Mouse (Mus musculus) MN1 (cell line): ENCODE results near the gene Timm23.
"Not testable (repeated sequence)": the region's sequence is repeated elsewhere in the genome, so short reads cannot be mapped to it uniquely, and the experiment has no call there.

Experiments used
- DNase-seq: peaks from one replicate; pipeline ENCODE4 v3.0.0-alpha.2; 2016; ENCODE audit warnings: low spot score

Timm23 gene

DNA sequence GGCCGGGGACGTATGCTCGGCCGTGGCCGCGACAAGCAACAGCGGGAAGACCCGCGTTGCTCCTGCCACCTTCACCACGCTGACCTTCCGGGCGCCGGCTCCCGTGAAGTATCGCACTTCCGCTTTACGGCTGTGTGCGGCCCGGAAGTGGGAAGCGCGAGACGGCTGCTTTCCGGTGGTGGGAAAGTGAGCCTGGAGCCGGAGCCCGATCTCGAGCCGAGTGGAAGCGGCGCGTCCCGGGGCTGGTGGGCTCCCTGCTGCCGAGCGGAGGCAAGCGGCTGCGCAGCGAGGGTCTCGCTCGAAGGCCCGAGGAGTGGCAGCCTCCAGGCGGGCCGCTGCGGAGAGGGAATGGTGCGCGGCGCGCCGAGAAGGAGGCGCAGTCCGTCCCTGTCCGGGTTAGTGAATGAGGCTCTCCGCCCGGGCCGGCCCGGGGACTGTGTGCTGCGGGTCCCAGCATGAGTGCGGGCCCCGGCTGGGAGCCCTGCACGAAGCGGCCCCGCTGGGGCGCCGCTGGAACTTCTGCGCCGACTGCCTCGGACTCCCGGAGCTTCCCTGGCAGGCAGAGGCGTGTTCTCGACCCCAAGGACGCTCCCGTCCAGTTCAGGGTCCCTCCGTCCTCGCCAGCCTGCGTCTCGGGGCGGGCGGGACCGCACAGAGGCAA is at the start of gene Timm23, which contains the start of gene Parg:
Timm23 (minus strand) TSS at position 108 of the 661 bp plus-strand sequence.
Parg (plus strand) TSS at position 159 of the 661 bp plus-strand sequence.
- peak; percentile 89 for DNase-seq

DNA sequence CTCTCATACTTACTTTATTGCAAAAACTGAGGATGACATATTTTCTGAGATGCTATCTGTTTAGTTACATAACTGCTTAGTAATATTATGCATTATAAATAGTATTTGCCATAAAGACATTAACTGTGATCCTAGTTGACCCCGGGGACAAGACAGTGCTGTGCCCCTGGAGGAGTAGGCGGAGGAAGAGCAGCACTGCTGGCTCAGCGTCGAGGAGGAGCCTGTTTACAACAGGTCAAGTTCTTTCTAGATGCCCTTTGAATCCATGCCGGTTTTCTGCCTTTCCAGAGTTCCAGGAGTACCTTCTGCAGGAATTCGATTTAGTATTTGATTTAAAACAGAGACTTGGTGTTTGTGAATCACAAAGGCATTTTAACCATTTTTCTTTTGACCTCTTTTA is 47.9 kb upstream of the Timm23 start:
- DNase-seq = peak; percentile 13

DNA sequence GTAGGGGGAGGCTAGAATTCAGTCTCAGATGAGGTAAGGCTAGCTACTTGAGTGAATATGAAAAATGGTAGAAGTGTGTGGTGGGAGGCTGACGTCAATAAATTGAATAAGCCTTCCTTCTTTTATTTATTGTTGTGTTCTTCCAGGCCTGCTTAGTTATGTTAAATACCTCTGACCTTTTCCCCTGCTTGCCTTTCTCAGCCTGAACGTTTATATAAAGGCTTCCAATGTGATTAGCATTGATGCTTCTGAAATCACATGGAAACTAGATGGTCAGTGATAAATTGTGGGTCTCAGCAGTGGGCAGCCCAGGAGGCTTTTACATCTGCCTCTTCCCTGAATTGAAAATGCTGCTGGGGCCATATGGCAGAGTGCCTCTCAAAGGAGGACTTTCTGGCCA is 44.3 kb upstream of the Timm23 start:
- DNase-seq = peak; percentile 80

DNA sequence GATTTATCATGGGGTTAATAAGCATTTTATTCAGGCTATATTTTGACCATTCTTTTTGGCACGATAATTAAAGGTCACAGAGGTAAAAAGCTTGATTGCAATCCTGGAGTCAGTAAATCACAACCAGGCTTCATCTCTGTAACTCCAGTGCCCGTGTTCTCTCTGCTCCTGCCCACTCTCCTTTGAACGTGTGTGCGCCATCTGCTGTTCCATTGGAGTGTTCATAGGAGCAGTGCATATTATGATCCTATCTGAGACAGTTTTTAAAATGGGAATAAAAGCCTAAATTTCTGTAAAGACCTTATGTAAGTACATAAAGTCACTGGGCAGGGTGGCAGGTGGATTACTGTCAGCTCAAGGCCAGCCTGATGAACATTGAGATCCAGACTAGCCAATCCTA is 40.7 kb upstream of the Timm23 start:
- peak; percentile 33 for DNase-seq

DNA sequence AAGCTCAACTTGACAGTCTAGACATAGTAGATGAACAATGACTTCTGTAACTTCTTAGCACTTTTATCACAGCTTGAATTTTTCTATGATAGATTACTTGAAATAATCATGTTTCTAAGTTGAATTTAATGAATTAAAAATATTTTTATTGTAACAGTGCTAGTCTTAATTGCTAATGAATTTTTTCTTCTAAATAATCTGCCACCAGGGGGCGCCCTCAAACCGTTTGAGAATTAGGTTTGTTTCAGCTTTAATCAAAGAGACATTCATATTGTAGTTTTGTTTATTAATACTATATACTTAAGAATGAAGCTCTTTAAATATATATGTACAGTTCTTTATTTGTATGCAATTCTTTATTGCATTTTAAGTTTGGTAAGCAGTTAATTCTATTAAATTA is 27.3 kb upstream of the Timm23 start:
- peak; percentile 75 for DNase-seq

DNA sequence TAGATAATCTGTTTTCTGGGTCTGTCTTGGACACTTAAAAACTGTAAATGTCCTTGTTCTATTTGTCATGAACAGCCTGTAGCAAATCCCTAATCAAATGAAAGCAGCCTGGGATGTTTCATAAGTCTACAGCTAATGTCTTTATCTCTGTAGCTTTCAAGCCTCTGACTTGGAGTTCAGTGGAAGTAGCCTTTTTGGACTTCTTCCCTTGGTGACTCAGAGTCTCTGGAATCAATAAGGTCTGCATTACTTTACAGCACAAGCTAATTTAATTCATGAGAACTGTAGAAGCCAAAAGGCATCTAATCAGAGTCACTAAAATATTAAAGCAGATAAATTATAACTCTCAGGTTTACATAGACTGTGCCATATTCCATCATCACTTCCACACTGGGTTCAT is 24.9 kb upstream of the Timm23 start:
- DNase-seq = peak; percentile 83

DNA sequence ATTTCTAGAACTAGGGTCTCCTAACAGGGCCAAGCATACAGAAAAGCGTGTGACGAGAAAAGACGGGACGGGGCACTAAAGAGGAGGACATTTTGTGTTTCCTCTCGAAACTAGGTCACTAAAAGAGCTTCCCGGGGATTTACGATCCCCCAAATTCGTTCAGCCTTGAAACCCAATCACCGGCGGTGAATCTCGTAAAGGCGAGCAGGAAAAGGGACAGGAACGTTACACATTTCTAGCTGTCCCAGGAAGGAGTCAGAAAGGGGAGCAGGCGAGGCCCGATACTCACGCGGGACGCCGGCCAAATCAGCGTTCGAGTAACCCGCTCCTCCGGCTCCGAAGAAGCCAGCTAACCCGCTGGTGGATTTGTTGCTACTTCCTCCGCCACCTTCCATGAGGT is 344 bp downstream of the Timm23 start:
- DNase-seq = peak; percentile 33

DNA sequence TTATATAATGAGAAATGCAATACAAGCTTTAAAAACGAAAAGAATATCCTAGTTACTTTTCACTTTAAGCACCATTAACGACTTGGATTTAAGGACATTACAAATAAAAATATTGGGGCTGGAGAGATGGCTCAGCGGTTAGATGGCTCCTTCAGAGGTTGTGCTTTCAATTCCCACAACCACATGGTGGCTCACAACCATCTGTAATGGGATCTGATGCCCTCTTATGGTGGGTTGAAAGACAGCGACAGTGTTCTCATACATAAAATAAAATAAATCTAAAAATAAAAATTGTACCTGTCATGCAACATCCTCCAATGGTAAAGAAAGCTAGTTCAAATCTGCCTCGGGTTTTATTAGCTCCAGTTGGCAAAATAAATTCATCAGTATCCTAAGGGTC is 8.1 kb downstream of the Timm23 start:
- DNase-seq = peak; percentile 30

DNA sequence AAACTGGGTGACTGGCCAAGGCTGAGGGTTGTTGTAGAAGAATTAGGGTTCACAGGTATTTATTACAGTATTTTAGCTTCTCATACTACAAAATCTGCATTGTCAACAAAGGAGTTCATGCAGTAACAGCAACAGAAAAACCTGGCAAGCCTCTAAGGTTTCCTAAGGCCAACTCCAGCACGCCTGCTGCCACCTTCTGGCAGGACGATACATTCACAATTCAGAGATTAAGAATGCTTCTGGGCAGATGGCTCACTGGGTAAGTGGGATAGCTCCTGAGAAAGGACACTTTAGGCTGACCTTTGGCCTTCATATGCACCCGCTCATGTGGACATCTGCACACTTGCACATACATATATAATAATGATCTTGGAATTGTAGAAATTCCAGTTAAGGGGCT is 9.3 kb downstream of the Timm23 start:
- DNase-seq = peak; percentile 77

DNA sequence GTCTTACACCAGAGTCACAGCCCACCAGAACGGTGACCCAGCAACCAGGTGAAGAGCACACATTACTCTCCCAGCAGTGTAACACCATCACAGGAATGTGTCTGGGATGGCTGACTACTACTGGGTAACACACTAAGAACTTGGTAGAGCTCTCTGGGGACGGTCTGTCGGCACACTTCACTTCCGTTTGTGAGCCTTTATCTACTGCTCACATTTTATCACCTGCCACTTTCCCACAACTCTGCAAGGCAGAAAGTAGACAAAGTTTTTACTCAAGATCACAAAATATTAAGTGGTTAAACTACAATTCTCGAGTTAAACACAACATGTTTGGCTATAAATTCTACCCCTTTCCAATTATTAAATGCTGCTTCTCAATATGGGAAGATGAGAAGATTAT is 9.8 kb downstream of the Timm23 start:
- DNase-seq = no peak

DNA sequence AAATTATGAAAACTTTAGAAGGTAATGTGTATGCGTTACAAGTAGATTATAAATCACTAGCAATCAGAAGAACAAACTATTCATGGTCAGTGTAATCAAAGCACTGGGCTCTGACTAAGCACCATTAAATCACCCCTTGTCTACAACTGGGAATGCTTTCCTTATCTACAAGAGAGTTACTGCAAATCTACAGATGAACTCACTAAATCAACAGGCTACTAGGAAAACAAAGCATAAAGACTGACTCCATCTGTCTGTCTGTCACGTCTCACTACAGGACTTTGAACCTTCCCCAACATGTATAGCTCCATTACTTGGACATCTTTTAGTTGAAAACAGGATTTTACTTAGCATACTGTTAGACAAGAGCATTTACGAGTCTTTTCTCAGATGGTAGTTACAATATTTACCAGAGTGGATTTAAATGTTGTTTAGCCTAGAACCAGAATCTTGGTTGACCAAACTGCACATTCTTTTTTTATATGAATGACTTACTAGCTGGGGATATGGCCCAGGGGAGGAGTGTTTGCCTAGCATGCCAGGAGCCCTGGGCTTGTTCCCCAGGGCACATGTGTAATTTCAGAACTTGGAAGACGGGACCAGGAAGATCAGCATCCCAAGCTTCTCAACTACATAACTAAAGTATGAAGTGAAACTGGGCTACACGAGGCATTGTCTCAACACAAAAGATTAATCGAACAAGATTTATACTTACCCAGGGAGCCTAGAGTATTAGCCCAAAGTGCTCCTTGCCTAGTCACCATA is 10.9 kb downstream of the Timm23 start:
- DNase-seq = no peak

DNA sequence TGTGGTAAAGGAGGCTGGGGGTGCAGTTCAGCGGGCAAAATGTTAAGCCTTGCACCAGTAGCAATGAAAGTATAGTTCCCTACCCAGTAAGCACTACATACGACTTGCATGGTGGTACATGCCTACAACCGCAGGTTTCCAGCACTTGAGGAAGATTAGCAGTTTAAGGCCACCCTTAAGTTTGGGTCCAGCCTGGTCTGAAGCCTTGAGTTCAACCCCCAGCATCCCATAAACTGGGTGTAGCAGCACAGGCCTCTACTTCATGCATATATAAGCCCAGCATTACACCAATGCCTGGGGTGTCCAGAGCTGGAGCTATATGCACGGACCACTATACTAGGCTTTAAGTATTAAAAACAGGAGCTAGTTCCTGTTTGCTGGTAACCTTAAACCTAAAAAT is 17.9 kb downstream of the Timm23 start:
- DNase-seq = no peak

DNA sequence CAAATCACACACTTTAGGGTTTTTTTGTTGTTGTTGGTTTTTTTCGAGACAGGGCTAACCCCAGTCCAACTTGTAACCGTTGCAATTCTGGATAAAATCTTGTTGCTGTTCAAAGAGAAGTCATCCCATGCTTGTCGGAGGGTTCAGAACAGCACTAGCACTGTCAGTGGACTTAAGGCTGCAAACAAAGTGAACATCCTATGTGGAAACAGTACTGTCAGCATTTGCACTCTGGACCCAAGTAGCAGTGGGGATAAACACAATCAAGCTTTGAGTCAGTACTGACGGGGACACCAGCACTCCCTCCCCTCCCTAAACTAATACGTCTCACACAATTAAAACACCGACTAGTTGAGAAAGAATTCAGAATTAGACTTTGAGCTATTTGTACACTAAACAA is 20.8 kb downstream of the Timm23 start:
- no peak for DNase-seq

DNA sequence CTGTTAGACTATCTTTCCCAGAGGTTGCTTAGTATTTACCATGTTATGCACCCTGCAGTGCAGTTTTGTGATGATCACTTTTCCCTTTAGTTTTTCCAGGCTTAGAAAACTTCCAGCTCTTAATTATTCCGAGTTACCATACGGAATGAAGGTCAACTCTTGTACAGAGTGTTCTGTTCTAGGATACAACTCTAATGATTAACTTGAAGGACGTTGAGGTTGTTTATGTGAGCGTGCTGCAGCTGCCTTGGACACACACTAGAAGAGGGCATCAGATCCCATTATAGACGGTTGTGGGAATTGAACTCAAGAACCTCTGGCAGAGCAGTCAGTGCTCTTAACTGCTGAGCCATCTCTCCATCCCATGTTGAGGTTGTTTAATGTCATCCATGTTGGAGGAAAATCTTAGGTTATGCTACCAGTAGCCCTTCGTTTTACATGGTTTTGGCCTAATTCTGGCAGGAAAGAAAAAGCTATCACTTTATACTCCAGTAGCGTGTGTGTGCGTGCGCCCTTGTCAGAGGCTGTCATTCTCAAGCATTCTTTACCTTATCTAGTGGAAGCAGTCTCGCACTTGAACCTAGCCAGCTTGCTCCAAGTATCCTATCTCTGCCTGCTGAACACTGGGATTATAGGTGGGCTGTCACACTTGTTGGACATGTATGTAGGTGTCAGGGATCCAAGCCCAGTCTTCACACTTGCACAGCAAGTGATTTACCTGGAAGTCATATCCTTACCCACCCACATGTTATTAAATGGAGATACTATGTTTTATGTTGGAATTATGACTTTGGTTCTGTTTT is 22.1 kb downstream of the Timm23 start:
- no peak for DNase-seq

DNA sequence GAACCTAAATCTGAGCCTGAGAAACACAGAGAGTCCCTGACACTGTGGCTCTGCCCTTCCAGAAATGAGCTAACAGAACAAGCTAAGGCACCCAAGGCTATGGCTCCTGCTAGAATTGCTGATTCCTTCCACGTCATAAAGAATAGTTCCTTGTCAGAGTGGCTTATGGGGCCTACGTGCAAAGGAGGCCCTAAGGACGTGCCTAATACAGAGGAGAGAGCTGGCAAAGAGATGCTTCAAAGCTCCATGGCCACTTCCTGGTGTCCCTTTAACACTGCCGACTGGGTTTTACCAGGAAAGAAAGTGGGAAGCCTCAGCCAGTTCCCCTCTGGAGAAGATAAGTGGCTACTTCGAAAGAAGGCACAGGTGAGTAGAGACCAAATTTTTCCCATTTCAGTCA is 25.1 kb downstream of the Timm23 start:
- DNase-seq = not testable (repeated sequence)

DNA sequence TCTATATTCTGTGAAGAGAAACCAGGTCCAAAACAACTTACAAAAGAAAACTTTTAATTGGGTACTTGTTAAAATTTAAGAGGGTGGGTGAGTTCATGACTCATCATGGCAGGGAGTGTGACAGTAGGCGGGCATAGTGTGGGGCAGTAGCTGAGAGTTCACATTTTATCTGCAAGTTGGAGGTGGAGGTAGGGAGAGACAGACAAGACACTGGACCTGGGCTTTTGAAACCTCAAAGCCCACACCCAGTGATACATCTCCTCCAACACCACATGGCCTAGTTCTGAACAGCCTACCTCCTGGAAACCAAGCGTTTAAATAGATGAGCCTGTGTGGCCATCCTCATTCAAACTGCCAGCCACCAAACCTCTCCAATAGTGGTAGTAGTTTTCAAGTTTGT is 26.4 kb downstream of the Timm23 start:
- no peak for DNase-seq

DNA sequence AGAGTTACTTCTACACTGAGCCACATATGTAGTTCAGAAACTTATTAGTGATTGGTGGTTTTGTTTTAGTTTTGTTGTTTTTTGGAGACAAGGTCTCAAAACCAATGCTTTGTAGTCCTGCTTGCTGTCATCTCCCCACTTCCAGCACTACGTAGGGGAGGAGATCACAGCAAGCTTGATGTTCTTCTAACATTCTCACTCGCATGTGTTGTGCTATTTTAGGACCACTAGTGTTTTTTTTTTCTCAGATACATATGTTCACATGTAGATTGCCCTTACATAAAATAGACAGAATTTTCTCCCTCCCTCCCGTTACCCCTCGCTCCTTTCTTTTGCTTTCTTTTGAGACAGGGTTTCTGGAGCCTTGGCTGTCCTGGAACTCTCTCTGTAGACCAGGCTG is 31.6 kb downstream of the Timm23 start:
- no peak for DNase-seq

DNA sequence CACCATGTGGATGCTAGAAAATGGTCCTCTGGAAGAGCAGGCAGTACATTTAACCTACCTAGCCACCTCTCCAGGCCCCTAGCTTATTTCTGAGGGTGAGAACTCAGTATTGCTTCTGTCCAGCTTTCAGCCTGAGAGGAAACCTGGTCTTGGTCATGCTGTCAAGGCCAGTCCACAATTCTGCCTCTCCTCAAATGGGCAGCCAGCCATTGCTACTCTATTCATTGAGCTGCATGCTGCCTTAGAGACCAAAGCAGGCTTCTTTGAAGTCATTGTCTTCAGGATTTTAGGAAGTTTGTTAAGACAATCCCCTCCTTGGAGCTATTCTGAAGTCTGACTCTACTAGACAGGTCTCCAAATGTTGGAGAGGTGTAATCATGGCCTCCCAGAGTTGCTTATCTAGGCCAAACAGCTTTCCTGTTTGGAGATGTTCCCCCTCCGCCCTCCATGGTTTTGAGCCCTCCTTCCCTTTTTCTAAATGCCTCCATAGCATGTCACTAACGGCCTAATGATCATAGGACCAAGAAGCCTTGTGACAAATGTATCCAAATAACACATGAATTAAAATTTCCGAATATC is 33.0 kb downstream of the Timm23 start:
- no peak for DNase-seq

DNA sequence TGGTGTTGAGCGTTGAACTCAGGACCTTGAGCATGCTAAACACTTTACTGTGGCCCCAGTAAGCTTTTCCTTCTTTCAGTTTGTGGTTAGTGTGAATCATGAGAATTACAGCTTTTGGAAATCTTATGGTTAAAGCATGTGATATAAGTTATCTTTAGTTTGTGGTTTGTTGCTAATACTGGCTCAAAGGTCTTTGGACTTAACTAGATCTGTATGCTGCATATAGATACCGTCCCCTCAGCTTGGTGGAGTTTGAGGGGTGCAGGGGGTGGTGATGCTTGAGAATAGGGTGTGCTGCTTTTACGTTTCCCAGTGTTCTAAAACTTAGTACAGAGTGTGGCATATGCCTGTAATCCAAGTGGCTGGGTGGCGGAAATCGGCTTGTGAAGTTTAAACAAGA is 34.4 kb downstream of the Timm23 start:
- DNase-seq = no peak

DNA sequence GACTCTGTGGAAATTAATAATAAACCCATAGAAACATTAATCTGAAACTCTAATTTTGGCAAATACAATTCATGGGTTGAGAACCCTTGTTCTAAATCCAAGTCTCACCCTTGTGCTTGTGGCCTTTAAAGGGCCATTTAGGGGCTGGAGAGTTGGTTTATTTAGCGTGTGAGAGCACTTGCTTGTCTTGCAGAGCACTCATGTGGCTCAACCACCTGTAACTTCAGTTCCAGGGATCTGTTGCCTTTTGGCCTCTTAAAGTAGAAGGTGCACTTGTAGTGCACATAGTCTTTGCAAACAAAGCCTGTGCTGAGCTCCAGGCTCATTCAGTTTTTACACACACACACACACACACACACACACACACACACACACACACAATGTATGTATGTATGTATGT is 34.9 kb downstream of the Timm23 start:
- no peak for DNase-seq

DNA sequence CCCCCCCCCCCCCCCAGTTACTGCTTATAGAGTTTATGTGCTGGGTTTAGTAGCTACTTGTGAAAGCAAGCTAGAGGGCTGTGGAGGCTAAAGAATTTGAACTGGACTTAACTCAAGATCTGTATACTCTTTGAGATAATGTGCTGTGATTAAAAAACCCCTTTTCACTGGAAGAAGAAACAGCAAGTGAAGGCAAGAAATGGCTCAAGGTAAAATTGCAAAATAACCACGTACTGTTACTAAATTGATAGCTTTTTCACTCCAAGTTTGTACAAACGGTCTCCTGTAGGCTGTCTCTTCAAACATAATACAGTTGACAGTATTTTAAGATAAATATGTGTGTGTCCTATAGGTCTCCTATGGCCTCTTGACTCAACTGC is 35.6 kb downstream of the Timm23 start:
- no peak for DNase-seq

DNA sequence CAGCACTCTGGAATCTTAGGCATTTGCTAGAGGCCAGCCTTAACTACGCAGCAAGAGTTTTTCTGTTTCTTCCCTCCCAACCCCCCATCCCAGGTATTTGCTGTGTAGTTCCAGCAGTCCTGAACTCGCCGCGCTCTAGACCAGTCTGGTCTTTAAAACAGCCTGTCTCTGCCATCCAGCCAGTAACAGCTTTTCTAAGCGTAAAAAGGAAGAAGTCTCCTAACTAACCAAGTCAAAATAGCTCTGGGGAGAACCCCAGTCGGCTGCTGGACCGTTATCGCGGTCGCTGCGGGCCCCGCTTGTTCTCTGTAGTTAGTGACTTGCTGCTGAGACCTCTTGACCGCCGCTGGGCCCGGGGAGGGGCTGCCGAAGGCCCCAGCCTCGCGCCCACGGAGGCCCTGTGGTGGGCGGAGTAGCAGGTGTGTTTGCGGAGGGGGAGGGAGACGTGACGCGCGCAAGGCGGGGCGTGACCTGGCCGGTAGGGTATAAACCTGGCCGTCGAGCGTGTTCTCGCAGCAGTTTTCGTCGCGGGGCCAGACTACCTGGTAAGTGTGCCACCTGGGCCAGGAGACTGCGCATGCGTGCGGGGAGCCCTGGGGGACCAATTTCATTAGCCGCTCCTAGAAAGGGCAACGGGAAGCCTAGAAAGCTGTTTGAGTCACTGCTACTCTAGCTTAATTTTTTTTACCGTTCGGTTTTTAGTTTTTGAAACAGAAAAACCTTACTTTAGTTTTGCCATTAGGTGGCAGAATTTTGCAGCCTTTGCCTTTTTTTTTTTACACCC is 36.2 kb downstream of the Timm23 start:
- peak; percentile 68 for DNase-seq
